14 mouse cellular contexts compared by ENCODE assay signal in genomic region chr4:103875564-103875963, GRCm38 (mm10).
DNase-seq lines count a peak whose midpoint lies in the region; ATAC-seq and TF ChIP-seq lines count a peak whose summit lies in the region.
"Had no signal": no experiment of that assay in that cellular context is flagged by ENCODE, and none has a peak within 500 bp of the region (broad histone marks: within the 10 kb centered on the region; RNA-seq: fewer than 3 reads in every experiment).

No protein-coding gene starts in this region.

- no peak overlapping the region for H3K27ac ChIP-seq in intestine, embryonic 14.5 days (ENCODE audit: low read depth)
- H3K27ac ChIP-seq in intestine, embryonic 15.5 days = no peak overlapping the region
- H3K27ac ChIP-seq in thymus, adult 2 months (ENCODE audit: control insufficient read depth, insufficient read depth, low read length) = no peak overlapping the region
- H3K27ac ChIP-seq in cerebellum, adult 2 months (ENCODE audit: insufficient read depth, low read length) = no peak overlapping the region
- H3K27ac ChIP-seq: limb, embryonic 15.5 days had no signal

- TF ChIP-seq CTCF in thymus, adult 2 months (IDR thresholded peaks at IDR 0.05; ENCODE audit: borderline replicate concordance, control insufficient read depth, extremely low read depth, insufficient read depth, low read length, poor library complexity) = no peak
- no peak for TF ChIP-seq CTCF in cerebellum, adult 2 months (IDR thresholded peaks at IDR 0.05; ENCODE audit: borderline replicate concordance, insufficient read depth, low read depth, low read length)

- H3K36me3 ChIP-seq in intestine, embryonic 14.5 days (ENCODE audit: control insufficient read depth, insufficient read depth, low read length) = no peaks in the 10 kb centered on the region
- H3K36me3 ChIP-seq in intestine, embryonic 15.5 days = no peaks in the 10 kb centered on the region
- H3K36me3 ChIP-seq in thymus, adult 2 months (ENCODE audit: control insufficient read depth, insufficient read depth, low read length) = no peaks in the 10 kb centered on the region
- H3K36me3 ChIP-seq: heart, embryonic 12.5 days; limb, embryonic 15.5 days had no signal

- peak; percentile 84 for DNase-seq in intestine, embryonic 14.5 days (ENCODE audit: low spot score)
- peak; percentile 8 for DNase-seq in urinary bladder, postnatal 25 days (ENCODE audit: low spot score)
- no peak for DNase-seq in urinary bladder, postnatal 10 days (ENCODE audit: low spot score)
- DNase-seq in forelimb bud, embryonic 11.5 days (ENCODE audit: low read depth, low spot score) = peak; percentile 75
- no peak for DNase-seq in thymus, adult 2 months
- no peak for DNase-seq in cerebellum, adult 2 months
- DNase-seq: right cerebral cortex, postnatal 4 days; thymus, postnatal 4 days had no signal

- ATAC-seq in intestine, embryonic 14.5 days (replicated peaks; ENCODE audit: low FRiP score, low TSS enrichment, low read depth) = no peak
- ATAC-seq in intestine, embryonic 15.5 days = no peak
- ATAC-seq in frontal cortex, adult (ENCODE audit: low TSS enrichment) = no peak
- ATAC-seq: midbrain, embryonic 16.5 days had no signal

- H3K4me1 ChIP-seq in intestine, embryonic 14.5 days (replicated peaks; ENCODE audit: control insufficient read depth, insufficient read depth, low read length) = no peaks in the 10 kb centered on the region
- no peaks in the 10 kb centered on the region for H3K4me1 ChIP-seq in intestine, embryonic 15.5 days (replicated peaks)
- no peaks in the 10 kb centered on the region for H3K4me1 ChIP-seq in thymus, adult 2 months (replicated peaks; ENCODE audit: control insufficient read depth, insufficient read depth, low read length)
- H3K4me1 ChIP-seq in cerebellum, adult 2 months (ENCODE audit: control insufficient read depth, insufficient read depth, low read length) = no peaks in the 10 kb centered on the region
- H3K4me1 ChIP-seq: heart, embryonic 12.5 days; limb, embryonic 15.5 days had no signal

- no peak overlapping the region for H3K4me2 ChIP-seq in intestine, embryonic 14.5 days (ENCODE audit: low read length)
- H3K4me2 ChIP-seq in intestine, embryonic 15.5 days (replicated peaks) = no peak overlapping the region
- H3K4me2 ChIP-seq: heart, embryonic 12.5 days; limb, embryonic 15.5 days had no signal

- H3K9me3 ChIP-seq in intestine, embryonic 14.5 days (ENCODE audit: control insufficient read depth, low read length) = no peaks in the 10 kb centered on the region
- no peaks in the 10 kb centered on the region for H3K9me3 ChIP-seq in intestine, embryonic 15.5 days
- H3K9me3 ChIP-seq: heart, embryonic 12.5 days; limb, embryonic 15.5 days had no signal

- WGBS in intestine, embryonic 14.5 days = 11% methylated on average over 3 of the region's 3 CpGs
- 21% methylated on average over 3 of the region's 3 CpGs for WGBS in intestine, embryonic 15.5 days
- 29% methylated on average over 3 of the region's 3 CpGs for WGBS in thymus, adult 2 months
- 68% methylated on average over 3 of the region's 3 CpGs for WGBS in cerebellum, adult 2 months

- TF ChIP-seq POLR2A in thymus, adult 2 months (IDR thresholded peaks at IDR 0.05; ENCODE audit: control insufficient read depth, extremely low read depth, insufficient read depth, low read length, poor library complexity) = no peak
- TF ChIP-seq POLR2A in cerebellum, adult 2 months (IDR thresholded peaks at IDR 0.05; ENCODE audit: borderline replicate concordance, insufficient read depth, low read length) = no peak

- no peaks in the 10 kb centered on the region for H3K27me3 ChIP-seq in intestine, embryonic 14.5 days (replicated peaks; ENCODE audit: control insufficient read depth, insufficient read depth, low read length)
- H3K27me3 ChIP-seq in intestine, embryonic 15.5 days (replicated peaks) = no peaks in the 10 kb centered on the region
- no peaks in the 10 kb centered on the region for H3K27me3 ChIP-seq in thymus, adult 2 months (ENCODE audit: control insufficient read depth, insufficient read depth, low read length)
- no peaks in the 10 kb centered on the region for H3K27me3 ChIP-seq in cerebellum, adult 2 months (ENCODE audit: control insufficient read depth, insufficient read depth, low read length)
- H3K27me3 ChIP-seq: heart, embryonic 12.5 days; limb, embryonic 15.5 days had no signal

- no peak overlapping the region for H3K4me3 ChIP-seq in intestine, embryonic 14.5 days (ENCODE audit: low read depth, low read length)
- no peak overlapping the region for H3K4me3 ChIP-seq in intestine, embryonic 15.5 days (replicated peaks)
- no peak overlapping the region for H3K4me3 ChIP-seq in thymus, adult 2 months (ENCODE audit: control insufficient read depth, insufficient read depth, low read length)
- H3K4me3 ChIP-seq in cerebellum, adult 2 months (replicated peaks; ENCODE audit: insufficient read depth, low read depth, low read length) = no peak overlapping the region
- H3K4me3 ChIP-seq: erythroblast, embryonic 14.5 days; heart, embryonic 12.5 days; limb, embryonic 15.5 days had no signal

- no peak overlapping the region for H3K9ac ChIP-seq in intestine, embryonic 14.5 days (ENCODE audit: low read length)
- H3K9ac ChIP-seq in intestine, embryonic 15.5 days = no peak overlapping the region
- H3K9ac ChIP-seq: heart, embryonic 12.5 days; limb, embryonic 15.5 days had no signal

Comparison
In these comparisons a context has a peak if more than half of its experiments do, and no peak if none do; other contexts are left out.
1. DNase-seq: peak in intestine, embryonic 14.5 days (single experiment), urinary bladder, postnatal 25 days (single experiment) and forelimb bud, embryonic 11.5 days (single experiment); none in urinary bladder, postnatal 10 days (single experiment), thymus, adult 2 months (single experiment) and cerebellum, adult 2 months (0 of 2).